Mouse (Mus musculus): Measurements from ENCODE around the gene Col4a6. TPM values are rescaled to one million over a fixed set of nuclear protein-coding genes. Genes with fewer than 3 reads are reported as not detected.

Col4a6 gene
- polyA plus RNA-seq, 1 experiment from 2014 or later = 0.33 TPM

- Histone ChIP-seq H3K9me3 (ENCODE audit: control insufficient read depth, low read length) (no peaks in the 10 kb centered on the region), H3K4me2 (ENCODE audit: low read depth, severe bottlenecking) (no peak overlapping the region), H3K27ac (replicated peaks; ENCODE audit: low read depth, low read length) (no peak overlapping the region), H3K4me1 (ENCODE audit: control insufficient read depth, insufficient read depth, low read length) (no peaks in the 10 kb centered on the region), H3K27me3 (ENCODE audit: control insufficient read depth, insufficient read depth, low read length) (no peaks in the 10 kb centered on the region), H3K4me3 (ENCODE audit: low read depth, low read length) (no peak overlapping the region), H3K36me3 (ENCODE audit: control insufficient read depth, insufficient read depth, low read length) (no peaks in the 10 kb centered on the region), H3K9ac (ENCODE audit: low read length) (no peak overlapping the region)
- ATAC-seq (ENCODE audit: insufficient number of reproducible peaks, low FRiP score, low TSS enrichment, low read depth) (no peak), DNase-seq (ENCODE audit: low spot score) (no peak)
- 83% methylated on average over 2 of the region's 2 CpGs for WGBS
These were observed 58.6 kb downstream of the Col4a6 start for GRCm38 (mm10) chrX:141415318-141415717.

- no peak overlapping the region for H3K9ac ChIP-seq (ENCODE audit: low read length)
- no peaks in the 10 kb centered on the region for H3K36me3 ChIP-seq (ENCODE audit: control insufficient read depth, insufficient read depth, low read length)
- no peak for ATAC-seq (ENCODE audit: insufficient number of reproducible peaks, low FRiP score, low TSS enrichment, low read depth)
- no peak overlapping the region for H3K4me2 ChIP-seq (ENCODE audit: low read depth, severe bottlenecking)
- no peak overlapping the region for H3K27ac ChIP-seq (replicated peaks; ENCODE audit: low read depth, low read length)
- DNase-seq (ENCODE audit: low spot score) = no peak
- H3K4me1 ChIP-seq (ENCODE audit: control insufficient read depth, insufficient read depth, low read length) = no peaks in the 10 kb centered on the region
- 84% methylated on average over 3 of the region's 3 CpGs for WGBS
- H3K4me3 ChIP-seq (ENCODE audit: low read depth, low read length) = no peak overlapping the region
- no peaks in the 10 kb centered on the region for H3K27me3 ChIP-seq (ENCODE audit: control insufficient read depth, insufficient read depth, low read length)
- no peaks in the 10 kb centered on the region for H3K9me3 ChIP-seq (ENCODE audit: control insufficient read depth, low read length)
These were observed 77.6 kb downstream of the Col4a6 start for GRCm38 (mm10) chrX:141396243-141396642.

GRCm38 (mm10) chrX:141385399-141386105, 88.3 kb downstream of the Col4a6 start:
- Histone ChIP-seq H3K4me2 (ENCODE audit: low read depth, severe bottlenecking) (no peak overlapping the region), H3K36me3 (ENCODE audit: control insufficient read depth, insufficient read depth, low read length) (no peaks in the 10 kb centered on the region), H3K4me1 (ENCODE audit: control insufficient read depth, insufficient read depth, low read length) (no peaks in the 10 kb centered on the region), H3K27me3 (ENCODE audit: control insufficient read depth, insufficient read depth, low read length) (0 out of 2 replicates have a peak, but pooled peaks cover 3% of the 10 kb centered on the region), H3K27ac (replicated peaks; ENCODE audit: low read depth, low read length) (no peak overlapping the region), H3K4me3 (ENCODE audit: low read depth, low read length) (no peak overlapping the region), H3K9ac (ENCODE audit: low read length) (no peak overlapping the region), H3K9me3 (ENCODE audit: control insufficient read depth, low read length) (no peaks in the 10 kb centered on the region)
- ATAC-seq (ENCODE audit: insufficient number of reproducible peaks, low FRiP score, low TSS enrichment, low read depth) (no peak), DNase-seq (ENCODE audit: low spot score) (no peak)
- WGBS = 80% methylated on average over 3 of the region's 3 CpGs

- no peak overlapping the region for H3K4me3 ChIP-seq (ENCODE audit: low read depth, low read length)
- no peaks in the 10 kb centered on the region for H3K4me1 ChIP-seq (ENCODE audit: control insufficient read depth, insufficient read depth, low read length)
- H3K9ac ChIP-seq (ENCODE audit: low read length) = no peak overlapping the region
- H3K9me3 ChIP-seq (ENCODE audit: control insufficient read depth, low read length) = no peaks in the 10 kb centered on the region
- no peak for ATAC-seq (ENCODE audit: insufficient number of reproducible peaks, low FRiP score, low TSS enrichment, low read depth)
- 0 out of 2 replicates have a peak, but pooled peaks cover 3% of the 10 kb centered on the region for H3K27me3 ChIP-seq (ENCODE audit: control insufficient read depth, insufficient read depth, low read length)
- H3K27ac ChIP-seq (replicated peaks; ENCODE audit: low read depth, low read length) = no peak overlapping the region
- DNase-seq (ENCODE audit: low spot score) = no peak
- 52% methylated on average over 2 of the region's 2 CpGs for WGBS
- no peak overlapping the region for H3K4me2 ChIP-seq (ENCODE audit: low read depth, severe bottlenecking)
- H3K36me3 ChIP-seq (ENCODE audit: control insufficient read depth, insufficient read depth, low read length) = no peaks in the 10 kb centered on the region
These were observed 89.2 kb downstream of the Col4a6 start for GRCm38 (mm10) chrX:141384632-141385031.

- no peaks in the 10 kb centered on the region for H3K27me3 ChIP-seq (ENCODE audit: control insufficient read depth, insufficient read depth, low read length)
These were observed 103.6 kb downstream of the Col4a6 start for GRCm38 (mm10) chrX:141370276-141370675.

GRCm38 (mm10) chrX:141363331-141363730, 110.5 kb downstream of the Col4a6 start:
- Histone ChIP-seq H3K36me3 (ENCODE audit: control insufficient read depth, insufficient read depth, low read length) (no peaks in the 10 kb centered on the region), H3K4me1 (ENCODE audit: control insufficient read depth, insufficient read depth, low read length) (no peaks in the 10 kb centered on the region), H3K9me3 (ENCODE audit: control insufficient read depth, low read length) (no peaks in the 10 kb centered on the region), H3K4me2 (ENCODE audit: low read depth, severe bottlenecking) (no peak overlapping the region), H3K27ac (replicated peaks; ENCODE audit: low read depth, low read length) (no peak overlapping the region), H3K9ac (ENCODE audit: low read length) (no peak overlapping the region), H3K27me3 (ENCODE audit: control insufficient read depth, insufficient read depth, low read length) (no peaks in the 10 kb centered on the region), H3K4me3 (ENCODE audit: low read depth, low read length) (no peak overlapping the region)
- DNase-seq (ENCODE audit: low spot score) = no peak
- no peak for ATAC-seq (ENCODE audit: insufficient number of reproducible peaks, low FRiP score, low TSS enrichment, low read depth)

More at GRCm38 (mm10) chrX:141370276-141370675, 103.6 kb downstream of the Col4a6 start:
- Histone ChIP-seq H3K36me3 (ENCODE audit: control insufficient read depth, insufficient read depth, low read length) (no peaks in the 10 kb centered on the region), H3K4me3 (ENCODE audit: low read depth, low read length) (no peak overlapping the region), H3K9me3 (ENCODE audit: control insufficient read depth, low read length) (no peaks in the 10 kb centered on the region), H3K4me2 (ENCODE audit: low read depth, severe bottlenecking) (no peak overlapping the region), H3K9ac (ENCODE audit: low read length) (no peak overlapping the region), H3K4me1 (ENCODE audit: control insufficient read depth, insufficient read depth, low read length) (no peaks in the 10 kb centered on the region), H3K27ac (replicated peaks; ENCODE audit: low read depth, low read length) (no peak overlapping the region)
- ATAC-seq (ENCODE audit: insufficient number of reproducible peaks, low FRiP score, low TSS enrichment, low read depth) (no peak), DNase-seq (ENCODE audit: low spot score) (no peak)
- 75% methylated on average over 1 of the region's 1 CpGs for WGBS

- Histone ChIP-seq H3K4me3 (ENCODE audit: low read depth, low read length) (no peak overlapping the region), H3K9me3 (ENCODE audit: control insufficient read depth, low read length) (no peaks in the 10 kb centered on the region), H3K36me3 (ENCODE audit: control insufficient read depth, insufficient read depth, low read length) (no peaks in the 10 kb centered on the region), H3K27me3 (ENCODE audit: control insufficient read depth, insufficient read depth, low read length) (no peaks in the 10 kb centered on the region), H3K9ac (ENCODE audit: low read length) (no peak overlapping the region), H3K4me2 (ENCODE audit: low read depth, severe bottlenecking) (no peak overlapping the region), H3K4me1 (ENCODE audit: control insufficient read depth, insufficient read depth, low read length) (no peaks in the 10 kb centered on the region), H3K27ac (replicated peaks; ENCODE audit: low read depth, low read length) (no peak overlapping the region)
- no peak for DNase-seq (ENCODE audit: low spot score)
- 71% methylated on average over 2 of the region's 2 CpGs for WGBS
- ATAC-seq (ENCODE audit: insufficient number of reproducible peaks, low FRiP score, low TSS enrichment, low read depth) = no peak
These were observed 132.5 kb downstream of the Col4a6 start for GRCm38 (mm10) chrX:141341417-141341816.

- no peaks in the 10 kb centered on the region for H3K9me3 ChIP-seq (ENCODE audit: control insufficient read depth, low read length)
- no peaks in the 10 kb centered on the region for H3K36me3 ChIP-seq (ENCODE audit: control insufficient read depth, insufficient read depth, low read length)
- H3K4me2 ChIP-seq (ENCODE audit: low read depth, severe bottlenecking) = no peak overlapping the region
- H3K27me3 ChIP-seq (ENCODE audit: control insufficient read depth, insufficient read depth, low read length) = peaks cover 3% of the 10 kb centered on the region; the same call in 1 of the 2 replicates
- no peaks in the 10 kb centered on the region for H3K4me1 ChIP-seq (ENCODE audit: control insufficient read depth, insufficient read depth, low read length)
- no peak overlapping the region for H3K27ac ChIP-seq (replicated peaks; ENCODE audit: low read depth, low read length)
- WGBS = 82% methylated on average over 2 of the region's 2 CpGs
- ATAC-seq (ENCODE audit: insufficient number of reproducible peaks, low FRiP score, low TSS enrichment, low read depth) (no peak), DNase-seq (ENCODE audit: low spot score) (no peak)
- no peak overlapping the region for H3K9ac ChIP-seq (ENCODE audit: low read length)
- H3K4me3 ChIP-seq (ENCODE audit: low read depth, low read length) = no peak overlapping the region
These were observed 145.8 kb downstream of the Col4a6 start for GRCm38 (mm10) chrX:141328044-141328443.

- no peak overlapping the region for H3K9ac ChIP-seq (ENCODE audit: low read length)
- ATAC-seq (ENCODE audit: insufficient number of reproducible peaks, low FRiP score, low TSS enrichment, low read depth) (no peak), DNase-seq (ENCODE audit: low spot score) (no peak)
- no peaks in the 10 kb centered on the region; the same call in 1 of the 2 replicates for H3K27me3 ChIP-seq (ENCODE audit: control insufficient read depth, insufficient read depth, low read length)
- no peak overlapping the region for H3K27ac ChIP-seq (replicated peaks; ENCODE audit: low read depth, low read length)
- H3K4me3 ChIP-seq (ENCODE audit: low read depth, low read length) = no peak overlapping the region
- H3K4me1 ChIP-seq (ENCODE audit: control insufficient read depth, insufficient read depth, low read length) = no peaks in the 10 kb centered on the region
- no peak overlapping the region for H3K4me2 ChIP-seq (ENCODE audit: low read depth, severe bottlenecking)
- no peaks in the 10 kb centered on the region for H3K36me3 ChIP-seq (ENCODE audit: control insufficient read depth, insufficient read depth, low read length)
- 71% methylated on average over 3 of the region's 3 CpGs for WGBS
- H3K9me3 ChIP-seq (ENCODE audit: control insufficient read depth, low read length) = no peaks in the 10 kb centered on the region
These were observed 149.7 kb downstream of the Col4a6 start for GRCm38 (mm10) chrX:141324201-141324600.

Measured in limb, embryonic 11.5 days (tissue).